Mouse (Mus musculus): ENCODE results near the gene Gm17087. TPM values are rescaled to one million over a fixed set of nuclear protein-coding genes. Genes with fewer than 3 reads are reported as not detected.

Gene Gm17087
- total and polyA plus RNA-seq, 3 experiments, result 0.17 TPM; not detected in 2

- TF ChIP-seq MAZ (IDR thresholded peaks at IDR 0.05; ENCODE audit: low read depth, low read length) (no peak), TCF12 (IDR thresholded peaks at IDR 0.05; ENCODE audit: low read depth, low read length) (no peak), USF2 (IDR thresholded peaks at IDR 0.05; ENCODE audit: borderline replicate concordance in 1 of 2, insufficient read depth in 1 of 2, low read depth in 1 of 2, low read length in 2 of 2) (no peak), MYB (IDR thresholded peaks at IDR 0.05; ENCODE audit: low read depth, low read length) (no peak), MYC (IDR thresholded peaks at IDR 0.05; ENCODE audit: low read depth, low read length) (no peak), ETS1 (IDR thresholded peaks at IDR 0.05; ENCODE audit: low read depth, low read length) (no peak), MXI1 (IDR thresholded peaks at IDR 0.05; ENCODE audit: low read depth, low read length) (no peak), EP300 (IDR thresholded peaks at IDR 0.05; ENCODE audit: low read depth in 1 of 2, low read length in 2 of 2) (no peak), KAT2A (conservative IDR thresholded peaks at IDR 0.05; ENCODE audit: low read depth, low read length) (no peak), GABPA (IDR thresholded peaks at IDR 0.05; ENCODE audit: low read depth, low read length) (no peak), RCOR1 (IDR thresholded peaks at IDR 0.05; ENCODE audit: low read depth, low read length) (no peak), NELFE (IDR thresholded peaks at IDR 0.05; ENCODE audit: low read depth, low read length) (no peak), USF1 (IDR thresholded peaks at IDR 0.05; ENCODE audit: low read depth, low read length) (no peak), ZC3H11A (IDR thresholded peaks at IDR 0.05; ENCODE audit: low read depth, low read length) (no peak), MEF2A (IDR thresholded peaks at IDR 0.05; ENCODE audit: extremely low read depth, insufficient replicate concordance, low read depth, low read length, poor library complexity, severe bottlenecking) (no peak)
- H3K4me3 ChIP-seq (ENCODE audit: control insufficient read depth in 1 of 2, insufficient read depth in 1 of 2, low read depth in 2 of 2, low read length in 2 of 2), result no peak overlapping the region
- DNase-seq (ENCODE audit: low read depth, low spot score), result no peak
- H3K27ac ChIP-seq (ENCODE audit: control insufficient read depth, low read depth, low read length), result no peak overlapping the region
- H3K9ac ChIP-seq (ENCODE audit: control insufficient read depth, low read depth, low read length, poor library complexity, severe bottlenecking), result no peak overlapping the region
- no peaks in the 10 kb centered on the region for H3K4me1 ChIP-seq (ENCODE audit: control insufficient read depth in 1 of 2, insufficient read depth in 2 of 2, low read length in 2 of 2)
- no peaks in the 10 kb centered on the region for H3K9me3 ChIP-seq (replicated peaks; ENCODE audit: insufficient read depth, low read length)
- no peaks in the 10 kb centered on the region for H3K36me3 ChIP-seq (ENCODE audit: control insufficient read depth in 1 of 2, insufficient read depth in 2 of 2, low read length in 2 of 2)
- no peaks in the 10 kb centered on the region for H3K79me2 ChIP-seq (ENCODE audit: control insufficient read depth, insufficient read depth, low read length, poor library complexity)
- peaks cover 0 to 1% of the 10 kb centered on the region in 2 experiments; a peak in 2 of 4 replicates for H3K27me3 ChIP-seq (ENCODE audit: control insufficient read depth in 1 of 2, insufficient read depth in 2 of 2, low read length in 2 of 2)
Observed at GRCm38 (mm10) chr17:8555785-8556184, 11.0 kb downstream of the Gm17087 start.

GRCm38 (mm10) chr17:8554219-8554618 is 12.5 kb downstream of the Gm17087 start:
- Histone ChIP-seq H3K4me1 (ENCODE audit: control insufficient read depth in 1 of 2, insufficient read depth in 2 of 2, low read length in 2 of 2) (no peaks in the 10 kb centered on the region), H3K36me3 (ENCODE audit: control insufficient read depth in 1 of 2, insufficient read depth in 2 of 2, low read length in 2 of 2) (no peaks in the 10 kb centered on the region), H3K4me3 (ENCODE audit: control insufficient read depth in 1 of 2, insufficient read depth in 1 of 2, low read depth in 2 of 2, low read length in 2 of 2) (no peak overlapping the region), H3K9me3 (replicated peaks; ENCODE audit: insufficient read depth, low read length) (no peaks in the 10 kb centered on the region), H3K79me2 (ENCODE audit: control insufficient read depth, insufficient read depth, low read length, poor library complexity) (no peaks in the 10 kb centered on the region), H3K27ac (ENCODE audit: control insufficient read depth, low read depth, low read length) (no peak overlapping the region), H3K9ac (ENCODE audit: control insufficient read depth, low read depth, low read length, poor library complexity, severe bottlenecking) (no peak overlapping the region), H3K27me3 (ENCODE audit: control insufficient read depth in 1 of 2, insufficient read depth in 2 of 2, low read length in 2 of 2) (peaks cover 0 to 1% of the 10 kb centered on the region in 2 experiments; a peak in 2 of 4 replicates)
- DNase-seq (ENCODE audit: low read depth, low spot score), result no peak
- no peak for TF ChIP-seq GATA1 (IDR thresholded peaks at IDR 0.05; ENCODE audit: low read depth, low read length)
- no peak for TF ChIP-seq ZMIZ1 (IDR thresholded peaks at IDR 0.05; ENCODE audit: low read depth, low read length)
- TF ChIP-seq EP300 (IDR thresholded peaks at IDR 0.05; ENCODE audit: low read depth in 1 of 2, low read length in 2 of 2), result no peak
- no peak for TF ChIP-seq MYC (IDR thresholded peaks at IDR 0.05; ENCODE audit: low read depth, low read length)
- TF ChIP-seq POLR2AphosphoS5 (IDR thresholded peaks at IDR 0.05; ENCODE audit: borderline replicate concordance, low read depth, low read length), result no peak
- TF ChIP-seq MYB (IDR thresholded peaks at IDR 0.05; ENCODE audit: low read depth, low read length), result no peak
- no peak for TF ChIP-seq USF1 (IDR thresholded peaks at IDR 0.05; ENCODE audit: low read depth, low read length)
- no peak for TF ChIP-seq NRF1 (IDR thresholded peaks at IDR 0.05; ENCODE audit: insufficient read depth, low read depth, low read length, poor library complexity, severe bottlenecking)
- no peak for TF ChIP-seq SIN3A (IDR thresholded peaks at IDR 0.05; ENCODE audit: low read length)
- TF ChIP-seq TCF12 (IDR thresholded peaks at IDR 0.05; ENCODE audit: low read depth, low read length), result no peak
- no peak for TF ChIP-seq CTCF (IDR thresholded peaks at IDR 0.05 in 2 of 3, conservative IDR thresholded peaks at IDR 0.05 in 1 of 3; ENCODE audit: control insufficient read depth in 1 of 3, insufficient read depth in 1 of 3, low read depth in 2 of 3, low read length in 3 of 3, poor library complexity in 1 of 3, severe bottlenecking in 1 of 3)

All from MEL (cell line).